Mouse (Mus musculus): Measurements from ENCODE around the gene Kank1. TPM values are rescaled to one million over a fixed set of nuclear protein-coding genes. Genes with fewer than 3 reads are reported as not detected.

Kank1 gene
- polyA plus RNA-seq, 1 experiment from 2014 or later = 8.2 TPM

DNA sequence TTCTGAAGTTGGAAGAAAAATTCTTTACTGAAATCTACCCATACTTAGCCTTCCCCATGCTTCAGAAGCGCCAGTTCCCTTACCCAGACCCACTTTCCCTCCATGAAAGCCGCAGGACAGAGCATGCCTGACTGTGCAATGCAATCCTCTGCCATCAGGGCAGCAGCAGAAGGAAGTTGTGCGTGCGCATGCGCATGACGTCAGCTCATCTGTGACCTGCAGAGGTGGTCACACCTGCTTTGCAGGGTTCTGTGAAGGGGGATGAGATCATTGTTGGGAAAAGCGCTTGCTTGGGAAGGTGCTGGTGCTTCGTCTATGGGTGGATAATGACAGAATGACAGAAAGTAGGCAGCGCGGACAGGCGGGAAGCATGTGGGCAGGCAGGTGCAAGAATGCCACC, 155.4 kb downstream of the Kank1 start:
- Histone ChIP-seq H3K4me3 (ENCODE audit: low read depth, low read length) (no peak overlapping the region), H3K27me3 (ENCODE audit: insufficient read depth, low read length) (no peaks in the 10 kb centered on the region), H3K4me1 (ENCODE audit: insufficient read depth) (peaks cover 1% of the 10 kb centered on the region; the same call in 1 of the 2 replicates), H3K9me3 (ENCODE audit: low read length) (no peaks in the 10 kb centered on the region), H3K9ac (replicated peaks) (no peak overlapping the region), H3K27ac (ENCODE audit: low read depth) (no peak overlapping the region), H3K4me2 (ENCODE audit: low read depth, low read length) (no peak overlapping the region), H3K36me3 (replicated peaks; ENCODE audit: insufficient read depth, low read length) (no peaks in the 10 kb centered on the region)
- ATAC-seq (no peak), DNase-seq (no peak)
- WGBS (ENCODE audit: insufficient replicate concordance) = 86% methylated on average over 11 of the region's 11 CpGs
- TF ChIP-seq CTCF (IDR thresholded peaks at IDR 0.05; ENCODE audit: low read depth) (no peak), EP300 (IDR thresholded peaks at IDR 0.05; ENCODE audit: low read depth) (no peak)

DNA sequence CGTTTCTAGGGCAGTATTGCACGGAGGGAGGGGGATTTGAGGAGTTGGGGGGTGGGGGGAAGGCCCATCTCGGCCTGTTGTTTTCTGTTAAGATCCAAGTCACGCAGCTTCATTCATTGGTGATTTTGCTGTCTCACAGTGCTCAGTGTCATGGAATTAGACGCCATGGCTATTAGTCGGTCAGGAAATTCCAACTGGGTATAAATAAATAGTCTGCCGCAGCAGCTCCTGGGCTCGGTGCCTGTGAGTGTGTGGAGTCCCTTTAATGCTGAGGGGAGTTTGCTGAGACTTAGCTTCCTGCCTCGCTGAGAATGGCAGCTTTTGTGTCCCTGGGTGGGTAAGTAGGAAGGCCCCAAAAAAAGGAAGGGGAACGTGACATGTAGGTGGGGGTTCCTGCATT, 158.3 kb downstream of the Kank1 start:
- peaks cover 11% of the 10 kb centered on the region; the same call in 1 of the 2 replicates for H3K4me1 ChIP-seq (ENCODE audit: insufficient read depth)
- no peak overlapping the region for H3K4me2 ChIP-seq (ENCODE audit: low read depth, low read length)
- TF ChIP-seq CTCF (IDR thresholded peaks at IDR 0.05; ENCODE audit: low read depth) = no peak
- TF ChIP-seq EP300 (IDR thresholded peaks at IDR 0.05; ENCODE audit: low read depth) = no peak
- no peak overlapping the region for H3K9ac ChIP-seq (replicated peaks)
- no peak for DNase-seq
- H3K4me3 ChIP-seq (ENCODE audit: low read depth, low read length) = no peak overlapping the region
- 27% methylated on average over 10 of the region's 10 CpGs for WGBS (ENCODE audit: insufficient replicate concordance)
- H3K9me3 ChIP-seq (ENCODE audit: low read length) = no peaks in the 10 kb centered on the region
- ATAC-seq = no peak
- H3K27me3 ChIP-seq (ENCODE audit: insufficient read depth, low read length) = 0 out of 2 replicates have a peak, but pooled peaks cover 2% of the 10 kb centered on the region
- peak overlapping the region; percentile 35; the same call in 1 of the 2 replicates for H3K27ac ChIP-seq (ENCODE audit: low read depth)
- H3K36me3 ChIP-seq (replicated peaks; ENCODE audit: insufficient read depth, low read length) = no peaks in the 10 kb centered on the region

DNA sequence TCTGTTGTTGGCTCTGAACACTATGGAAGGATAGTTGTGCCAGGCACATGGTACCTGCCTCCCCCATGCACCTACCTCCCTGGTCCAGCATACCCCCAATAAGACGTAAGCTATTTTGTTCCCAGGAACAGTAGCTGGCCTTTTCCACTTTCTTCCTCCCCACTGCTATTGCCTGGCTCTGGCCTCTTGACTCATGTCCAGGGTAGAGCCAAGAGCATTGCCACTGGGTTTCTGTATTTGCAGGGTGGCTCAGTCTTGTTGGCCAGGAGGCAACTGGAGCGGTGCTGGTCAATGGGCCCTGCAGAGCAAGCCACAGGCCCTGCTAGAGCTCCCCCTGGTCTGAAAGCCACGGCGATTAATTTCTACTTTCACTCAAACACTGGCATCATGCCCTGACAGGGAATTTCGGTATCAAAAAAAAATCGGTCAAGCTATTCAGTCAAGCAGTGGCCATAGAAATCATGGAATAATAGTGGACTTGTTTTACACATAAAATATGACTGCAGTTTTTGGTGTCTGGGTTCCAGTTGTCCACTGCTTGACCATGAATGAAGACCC, 160.0 kb downstream of the Kank1 start:
- ATAC-seq = no peak
- H3K36me3 ChIP-seq (replicated peaks; ENCODE audit: insufficient read depth, low read length) = no peaks in the 10 kb centered on the region
- H3K4me1 ChIP-seq (ENCODE audit: insufficient read depth) = peaks cover 14% of the 10 kb centered on the region; the same call in 1 of the 2 replicates
- H3K4me2 ChIP-seq (ENCODE audit: low read depth, low read length) = no peak overlapping the region
- no peak overlapping the region for H3K4me3 ChIP-seq (ENCODE audit: low read depth, low read length)
- H3K27me3 ChIP-seq (ENCODE audit: insufficient read depth, low read length) = 0 out of 2 replicates have a peak, but pooled peaks cover 2% of the 10 kb centered on the region
- H3K9me3 ChIP-seq (ENCODE audit: low read length) = no peaks in the 10 kb centered on the region
- 86% methylated on average over 6 of the region's 6 CpGs for WGBS (ENCODE audit: insufficient replicate concordance)
- TF ChIP-seq CTCF (IDR thresholded peaks at IDR 0.05; ENCODE audit: low read depth) (no peak), EP300 (IDR thresholded peaks at IDR 0.05; ENCODE audit: low read depth) (no peak)
- no peak for DNase-seq
- H3K9ac ChIP-seq (replicated peaks) = no peak overlapping the region
- no peak overlapping the region for H3K27ac ChIP-seq (ENCODE audit: low read depth)

DNA sequence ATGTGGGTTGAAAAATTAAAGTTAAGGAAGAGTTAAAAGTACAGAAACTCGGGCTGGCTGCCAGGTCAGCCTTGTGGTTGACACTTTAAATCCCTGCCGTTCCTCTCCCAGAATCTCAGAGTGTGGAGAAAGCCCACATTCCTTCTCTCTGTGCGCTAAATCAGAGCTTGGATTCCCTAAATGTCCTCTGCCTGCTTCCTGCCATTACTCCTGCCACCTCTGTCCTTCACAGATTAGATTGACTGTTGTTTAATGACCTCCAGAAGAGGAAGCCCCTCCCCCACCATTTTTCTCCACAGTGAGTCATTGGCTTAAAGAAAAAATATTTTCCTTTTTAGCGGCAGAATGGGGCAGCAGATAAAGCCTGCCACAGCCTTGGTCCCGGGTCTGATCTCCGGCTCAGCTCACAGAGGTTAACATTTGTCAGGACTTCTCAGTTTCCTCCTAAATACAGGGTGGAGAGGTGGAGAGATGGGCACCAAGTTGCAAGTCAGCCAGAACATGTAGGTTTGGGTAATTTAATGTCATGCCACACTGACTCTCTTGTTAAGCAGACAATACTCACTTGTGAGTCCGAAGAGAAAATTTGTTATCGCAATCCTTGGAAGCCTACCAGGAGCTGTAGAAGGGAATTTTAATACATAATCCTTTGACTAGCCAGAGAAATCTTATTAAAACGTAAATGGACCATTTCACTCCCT, 162.9 kb downstream of the Kank1 start:
- no peak overlapping the region for H3K9ac ChIP-seq (replicated peaks)
- TF ChIP-seq EP300 (IDR thresholded peaks at IDR 0.05; ENCODE audit: low read depth) (no peak), CTCF (IDR thresholded peaks at IDR 0.05; ENCODE audit: low read depth) (no peak)
- peak overlapping the region; percentile 31; the same call in 1 of the 2 replicates for H3K4me2 ChIP-seq (ENCODE audit: low read depth, low read length)
- ATAC-seq = peak; percentile 48; the same call in 1 of the 2 replicates
- DNase-seq = no peak
- 0 out of 2 replicates have a peak overlapping the region, but pooled peaks have one; percentile 0 for H3K27ac ChIP-seq (ENCODE audit: low read depth)
- H3K4me1 ChIP-seq (ENCODE audit: insufficient read depth) = peaks cover 14% of the 10 kb centered on the region; the same call in 1 of the 2 replicates
- H3K36me3 ChIP-seq (replicated peaks; ENCODE audit: insufficient read depth, low read length) = no peaks in the 10 kb centered on the region
- 0 out of 2 replicates have a peak, but pooled peaks cover 2% of the 10 kb centered on the region for H3K27me3 ChIP-seq (ENCODE audit: insufficient read depth, low read length)
- WGBS (ENCODE audit: insufficient replicate concordance) = 20% methylated on average over 9 of the region's 9 CpGs
- no peak overlapping the region for H3K4me3 ChIP-seq (ENCODE audit: low read depth, low read length)
- no peaks in the 10 kb centered on the region for H3K9me3 ChIP-seq (ENCODE audit: low read length)

DNA sequence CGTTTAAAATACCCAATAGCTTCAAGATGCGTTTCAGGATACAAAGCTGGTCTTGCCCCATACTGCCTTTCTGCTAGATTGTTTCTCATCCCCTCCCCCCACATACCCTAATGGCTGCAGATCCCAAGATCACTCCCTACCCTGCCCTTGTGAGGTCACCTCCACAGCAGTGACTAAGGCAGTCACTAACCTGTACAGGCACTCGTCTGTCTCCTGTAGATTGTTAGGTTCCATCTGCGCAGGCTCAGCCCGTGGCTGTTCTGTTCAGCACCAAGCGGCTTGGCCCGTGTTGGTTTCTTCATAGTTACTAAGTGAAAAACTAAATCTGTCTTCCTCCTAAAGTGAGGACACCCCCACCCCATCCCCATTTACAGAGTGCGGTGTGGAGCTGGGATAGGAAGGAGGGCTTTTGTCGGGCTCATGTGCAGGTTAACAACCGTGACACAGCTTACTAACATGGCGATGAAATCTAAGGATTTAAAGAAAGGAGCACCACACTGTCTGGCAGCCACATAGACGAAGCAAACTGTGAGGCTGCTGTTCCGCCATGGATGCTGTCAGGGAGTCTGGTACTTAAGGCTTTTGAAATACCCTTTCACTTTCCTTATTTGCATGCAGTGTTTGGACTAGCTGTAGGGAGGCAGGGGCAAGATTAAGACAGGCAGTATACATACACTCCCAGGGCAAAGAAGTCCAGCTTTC, 163.6 kb downstream of the Kank1 start:
- Histone ChIP-seq H3K9me3 (ENCODE audit: low read length) (no peaks in the 10 kb centered on the region), H3K27me3 (ENCODE audit: insufficient read depth, low read length) (0 out of 2 replicates have a peak, but pooled peaks cover 2% of the 10 kb centered on the region), H3K36me3 (replicated peaks; ENCODE audit: insufficient read depth, low read length) (no peaks in the 10 kb centered on the region), H3K4me2 (ENCODE audit: low read depth, low read length) (no peak overlapping the region), H3K4me3 (ENCODE audit: low read depth, low read length) (no peak overlapping the region), H3K9ac (replicated peaks) (no peak overlapping the region), H3K27ac (ENCODE audit: low read depth) (no peak overlapping the region), H3K4me1 (ENCODE audit: insufficient read depth) (peaks cover 14% of the 10 kb centered on the region; the same call in 1 of the 2 replicates)
- ATAC-seq = no peak
- no peak for DNase-seq
- TF ChIP-seq CTCF (IDR thresholded peaks at IDR 0.05; ENCODE audit: low read depth) (no peak), EP300 (IDR thresholded peaks at IDR 0.05; ENCODE audit: low read depth) (no peak)
- WGBS (ENCODE audit: insufficient replicate concordance) = 50% methylated on average over 13 of the region's 13 CpGs

DNA sequence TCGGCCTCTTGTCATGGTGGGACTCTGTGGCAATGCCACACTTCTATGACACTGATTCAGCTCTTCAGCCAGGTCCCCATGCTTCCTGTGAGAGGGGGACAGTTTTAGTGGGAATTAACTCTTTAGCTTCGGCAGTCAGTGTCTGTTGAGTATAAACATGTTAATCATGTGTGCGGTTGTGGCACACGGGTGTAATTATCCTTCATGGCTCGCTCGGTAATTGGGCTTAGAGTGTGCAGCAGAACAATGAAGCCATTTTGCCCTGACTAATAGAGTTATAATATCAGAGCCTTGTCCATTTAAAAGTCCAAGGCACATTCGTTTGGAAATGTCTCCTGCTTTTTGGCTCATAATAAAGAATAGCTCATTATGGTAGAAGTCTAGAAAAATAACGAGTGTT, 164.7 kb downstream of the Kank1 start:
- H3K27ac ChIP-seq (ENCODE audit: low read depth) = no peak overlapping the region
- H3K4me2 ChIP-seq (ENCODE audit: low read depth, low read length) = no peak overlapping the region
- H3K4me1 ChIP-seq (ENCODE audit: insufficient read depth) = peaks cover 14% of the 10 kb centered on the region; the same call in 1 of the 2 replicates
- H3K27me3 ChIP-seq (ENCODE audit: insufficient read depth, low read length) = peaks cover 5% of the 10 kb centered on the region; the same call in 1 of the 2 replicates
- 75% methylated on average over 8 of the region's 8 CpGs for WGBS (ENCODE audit: insufficient replicate concordance)
- DNase-seq (no peak), ATAC-seq (no peak)
- TF ChIP-seq EP300 (IDR thresholded peaks at IDR 0.05; ENCODE audit: low read depth) (no peak), CTCF (IDR thresholded peaks at IDR 0.05; ENCODE audit: low read depth) (no peak)
- no peaks in the 10 kb centered on the region for H3K9me3 ChIP-seq (ENCODE audit: low read length)
- H3K36me3 ChIP-seq (replicated peaks; ENCODE audit: insufficient read depth, low read length) = no peaks in the 10 kb centered on the region
- no peak overlapping the region for H3K9ac ChIP-seq (replicated peaks)
- H3K4me3 ChIP-seq (ENCODE audit: low read depth, low read length) = no peak overlapping the region
